Comparison of ENCODE assay signal across 14 mouse cellular contexts in genomic region chr1:159928681-159929335, GRCm38 (mm10).
DNase-seq lines count a peak whose midpoint lies in the region; ATAC-seq lines count a peak whose summit lies in the region.
"Had no signal": no experiment of that assay in that cellular context is flagged by ENCODE, and none has a peak within 500 bp of the region (broad histone marks: within the 10 kb centered on the region; RNA-seq: fewer than 3 reads in every experiment).

No protein-coding gene starts in this region.

- WGBS in kidney, embryonic 14.5 days = 68% methylated on average over 9 of the region's 9 CpGs
- 84% methylated on average over 9 of the region's 9 CpGs for WGBS in midbrain, embryonic 15.5 days
- WGBS in liver, embryonic 11.5 days = 85% methylated on average over 9 of the region's 9 CpGs

- no peaks in the 10 kb centered on the region for H3K9me3 ChIP-seq in kidney, embryonic 14.5 days (ENCODE audit: control insufficient read depth, low read length)
- H3K9me3 ChIP-seq in midbrain, embryonic 15.5 days = no peaks in the 10 kb centered on the region
- no peaks in the 10 kb centered on the region for H3K9me3 ChIP-seq in liver, embryonic 11.5 days (ENCODE audit: control insufficient read depth, low read length)
- H3K9me3 ChIP-seq: forebrain, embryonic 10.5 days; heart, embryonic 13.5 days; intestine, embryonic 15.5 days; liver, embryonic 13.5 days; neural tube, embryonic 12.5 days had no signal

- H3K4me2 ChIP-seq in kidney, embryonic 14.5 days (replicated peaks; ENCODE audit: low read depth, low read length) = no peak overlapping the region
- no peak overlapping the region for H3K4me2 ChIP-seq in midbrain, embryonic 15.5 days
- no peak overlapping the region for H3K4me2 ChIP-seq in liver, embryonic 11.5 days
- H3K4me2 ChIP-seq: heart, embryonic 13.5 days; intestine, embryonic 15.5 days; liver, embryonic 13.5 days; midbrain, embryonic 11.5 days; neural tube, embryonic 12.5 days had no signal

- H3K36me3 ChIP-seq in kidney, embryonic 14.5 days (ENCODE audit: control insufficient read depth, insufficient read depth, low read length) = no peaks in the 10 kb centered on the region
- no peaks in the 10 kb centered on the region for H3K36me3 ChIP-seq in midbrain, embryonic 15.5 days (replicated peaks)
- H3K36me3 ChIP-seq in liver, embryonic 11.5 days (ENCODE audit: control insufficient read depth, insufficient read depth, low read length) = no peaks in the 10 kb centered on the region
- H3K36me3 ChIP-seq: forebrain, embryonic 10.5 days; heart, embryonic 13.5 days; intestine, embryonic 15.5 days; liver, embryonic 13.5 days; neural tube, embryonic 12.5 days had no signal

- H3K9ac ChIP-seq in kidney, embryonic 14.5 days (ENCODE audit: low read depth, low read length) = no peak overlapping the region
- no peak overlapping the region for H3K9ac ChIP-seq in midbrain, embryonic 15.5 days
- no peak overlapping the region for H3K9ac ChIP-seq in liver, embryonic 11.5 days (ENCODE audit: low read depth, low read length)
- H3K9ac ChIP-seq: heart, embryonic 13.5 days; intestine, embryonic 15.5 days; liver, embryonic 13.5 days; neural tube, embryonic 12.5 days had no signal

- no peaks in the 10 kb centered on the region for H3K4me1 ChIP-seq in kidney, embryonic 14.5 days (ENCODE audit: control insufficient read depth, insufficient read depth, low read length)
- H3K4me1 ChIP-seq in midbrain, embryonic 15.5 days = no peaks in the 10 kb centered on the region
- no peaks in the 10 kb centered on the region for H3K4me1 ChIP-seq in liver, embryonic 11.5 days (replicated peaks; ENCODE audit: control insufficient read depth, insufficient read depth, low read length)
- H3K4me1 ChIP-seq: forebrain, embryonic 10.5 days; heart, embryonic 13.5 days; intestine, embryonic 15.5 days; liver, embryonic 13.5 days; neural tube, embryonic 12.5 days had no signal

- peak; percentile 23 for DNase-seq in kidney, adult 11 months
- DNase-seq in adrenal gland, postnatal 10 days = peak; percentile 26
- peak; percentile 35 for DNase-seq in induced T-regulatory cell, adult 2 months (ENCODE audit: low read depth)
- DNase-seq in lung, postnatal 14 days = peak; percentile 35
- no peak for DNase-seq in liver, embryonic 11.5 days (ENCODE audit: low spot score)
- DNase-seq: cerebellum, adult 11-12 months; liver, embryonic 13.5 days had no signal

- H3K27me3 ChIP-seq in kidney, embryonic 14.5 days (ENCODE audit: control insufficient read depth, insufficient read depth, low read length) = no peaks in the 10 kb centered on the region
- no peaks in the 10 kb centered on the region for H3K27me3 ChIP-seq in midbrain, embryonic 15.5 days (replicated peaks)
- no peaks in the 10 kb centered on the region for H3K27me3 ChIP-seq in liver, embryonic 11.5 days (replicated peaks; ENCODE audit: control insufficient read depth, insufficient read depth, low read length)
- H3K27me3 ChIP-seq: heart, embryonic 13.5 days; intestine, embryonic 15.5 days; liver, embryonic 13.5 days; neural tube, embryonic 12.5 days had no signal

- no peak for ATAC-seq in kidney, embryonic 14.5 days (ENCODE audit: low FRiP score, low TSS enrichment)
- no peak for ATAC-seq in midbrain, embryonic 15.5 days (replicated peaks)
- ATAC-seq in liver, embryonic 11.5 days (replicated peaks; ENCODE audit: low FRiP score) = no peak
- ATAC-seq: intestine, embryonic 15.5 days had no signal

- no peak overlapping the region for H3K4me3 ChIP-seq in kidney, embryonic 14.5 days (ENCODE audit: low read length)
- H3K4me3 ChIP-seq in midbrain, embryonic 15.5 days = no peak overlapping the region
- H3K4me3 ChIP-seq in liver, embryonic 11.5 days (ENCODE audit: low read depth, low read length) = no peak overlapping the region
- H3K4me3 ChIP-seq: forebrain, embryonic 10.5 days; heart, embryonic 13.5 days; intestine, embryonic 15.5 days; liver, embryonic 13.5 days; neural tube, embryonic 12.5 days had no signal

- no peak overlapping the region for H3K27ac ChIP-seq in kidney, embryonic 14.5 days (ENCODE audit: low read depth, low read length)
- H3K27ac ChIP-seq in midbrain, embryonic 15.5 days = no peak overlapping the region
- no peak overlapping the region for H3K27ac ChIP-seq in liver, embryonic 11.5 days (ENCODE audit: low read depth, low read length)
- H3K27ac ChIP-seq: forebrain, embryonic 10.5 days; heart, embryonic 13.5 days; intestine, embryonic 15.5 days; liver, embryonic 13.5 days; neural tube, embryonic 12.5 days had no signal
